Mouse (Mus musculus) CH12.LX (cell line): ENCODE results near the gene 1700088E04Rik. TPM values are rescaled to one million over a fixed set of nuclear protein-coding genes. Genes with fewer than 3 reads are reported as not detected.

Source experiments
- DNase-seq: peaks from one replicate; pipeline ENCODE4 v3.0.0-alpha.2; 2013; ENCODE audit errors: extremely low read depth
- H3K27ac ChIP-seq: 2 replicates; pipeline ENCODE4 v1.5.1; 2012; ENCODE audit warnings: low read depth, mild to moderate bottlenecking, control low read depth, moderate library complexity; ENCODE audit not compliant: insufficient read depth
- H3K27me3 ChIP-seq: replicated peaks from 2 replicates; pipeline ENCODE3; 2012; ENCODE audit warnings: inconsistent platforms
- H3K36me3 ChIP-seq, 2 experiments: replicated peaks in 1 of 2; 2 replicates each; pipeline versions ENCODE3 to v1.6.1; 2012; ENCODE audit warnings: inconsistent platforms in 1 of 2, low read length in 1 of 2, mild to moderate bottlenecking in 1 of 2, mixed read lengths in 1 of 2, moderate library complexity in 1 of 2; ENCODE audit not compliant: control insufficient read depth in 1 of 2, insufficient read depth in 1 of 2
- H3K4me1 ChIP-seq, 2 experiments: 2 replicates each; pipeline ENCODE4 v1.6.1; 2012; ENCODE audit warnings: inconsistent platforms in 1 of 2, moderate library complexity in 1 of 2; ENCODE audit not compliant: insufficient read depth in 2 of 2, control insufficient read depth in 1 of 2
- H3K4me2 ChIP-seq: 2 replicates; pipeline ENCODE4 v1.6.1; 2012; ENCODE audit warnings: low read depth, mild to moderate bottlenecking, control low read depth; ENCODE audit not compliant: poor library complexity, insufficient read depth, severe bottlenecking
- H3K4me3 ChIP-seq, 3 experiments: fragments of 150-350 bp in 1 of 3; sonication (generic) in 1 of 3; replicated peaks in 1 of 3; 2 replicates each; pipeline versions ENCODE3 to v1.5.1; 2011 to 2012; ENCODE audit warnings: low read depth in 2 of 3, low read length in 2 of 3, mild to moderate bottlenecking in 2 of 3, moderate library complexity in 2 of 3, control low read depth in 1 of 3, improper control_type of control experiment in 1 of 3, inconsistent platforms in 1 of 3, mixed read lengths in 1 of 3; ENCODE audit not compliant: poor library complexity in 1 of 3
- H3K79me2 ChIP-seq: replicated peaks from 2 replicates; pipeline ENCODE4 v1.6.1; 2012; ENCODE audit warnings: mild to moderate bottlenecking, moderate library complexity; ENCODE audit not compliant: control insufficient read depth, poor library complexity, insufficient read depth, severe bottlenecking; ENCODE audit errors: extremely low read depth
- H3K9ac ChIP-seq: 2 replicates; pipeline ENCODE4 v1.6.1; 2012; ENCODE audit warnings: low read depth, mild to moderate bottlenecking, control low read depth, moderate library complexity; ENCODE audit not compliant: insufficient read depth
- H3K9me3 ChIP-seq: replicated peaks from 2 replicates; pipeline ENCODE3; 2012; ENCODE audit warnings: low read length, inconsistent platforms, mixed read lengths
- BHLHE40 ChIP-seq: IDR thresholded peaks from 2 replicates; pipeline ENCODE4 v1.6.1; 2011; ENCODE audit warnings: mild to moderate bottlenecking, low read depth, low read length, improper control_type of control experiment
- CHD1 ChIP-seq: IDR thresholded peaks from 2 replicates; pipeline ENCODE4 v1.6.1; 2012; ENCODE audit warnings: low read depth, low read length, improper control_type of control experiment, inconsistent platforms
- CHD2 ChIP-seq: IDR thresholded peaks from 2 replicates; pipeline ENCODE4 v1.6.1; 2011; ENCODE audit warnings: low read length, improper control_type of control experiment
- CTCF ChIP-seq, 2 experiments: IDR thresholded peaks in 1 of 2; conservative IDR thresholded peaks in 1 of 2; 2 replicates each; pipeline ENCODE4 v1.5.1; 2011 to 2012; ENCODE audit warnings: low read depth in 2 of 2, low read length in 2 of 2, improper control_type of control experiment in 1 of 2, inconsistent platforms in 1 of 2, mild to moderate bottlenecking in 1 of 2, moderate library complexity in 1 of 2
- E2F4 ChIP-seq: IDR thresholded peaks from 2 replicates; pipeline ENCODE4 v1.6.1; 2011; ENCODE audit warnings: low read depth, low read length, improper control_type of control experiment; ENCODE audit not compliant: insufficient replicate concordance
- ELF1 ChIP-seq: IDR thresholded peaks from 2 replicates; pipeline ENCODE4 v1.6.1; 2014; ENCODE audit warnings: low read depth, mild to moderate bottlenecking, inconsistent platforms, low read length, improper control_type of control experiment
- EP300 ChIP-seq: IDR thresholded peaks from 2 replicates; pipeline ENCODE4 v1.6.1; 2011; ENCODE audit warnings: low read length, improper control_type of control experiment
- ETS1 ChIP-seq: conservative IDR thresholded peaks from 2 replicates; pipeline ENCODE4 v1.6.1; 2012; ENCODE audit warnings: low read depth, mild to moderate bottlenecking, inconsistent platforms, low read length, improper control_type of control experiment, moderate library complexity
- GABPA ChIP-seq: IDR thresholded peaks from 2 replicates; pipeline ENCODE4 v1.6.1; 2012; ENCODE audit warnings: low read depth, low read length, improper control_type of control experiment, inconsistent platforms; ENCODE audit not compliant: insufficient replicate concordance
- HCFC1 ChIP-seq: IDR thresholded peaks from 2 replicates; pipeline ENCODE4 v1.6.1; 2012; ENCODE audit warnings: low read depth, mild to moderate bottlenecking, inconsistent platforms, low read length, improper control_type of control experiment
- IRF4 ChIP-seq: IDR thresholded peaks from 2 replicates; pipeline ENCODE4 v1.6.1; 2014; ENCODE audit warnings: low read depth, mild to moderate bottlenecking, inconsistent platforms, low read length, improper control_type of control experiment
- JUN ChIP-seq: IDR thresholded peaks from 2 replicates; pipeline ENCODE4 v1.6.1; 2011; ENCODE audit warnings: low read depth, mild to moderate bottlenecking, low read length, improper control_type of control experiment, moderate library complexity; ENCODE audit not compliant: insufficient read depth
- JUND ChIP-seq: conservative IDR thresholded peaks from 2 replicates; pipeline ENCODE4 v1.6.1; 2011; ENCODE audit warnings: low read depth, low read length, improper control_type of control experiment
- KAT2A ChIP-seq: IDR thresholded peaks from 2 replicates; pipeline ENCODE4 v1.6.1; 2012; ENCODE audit warnings: low read length, improper control_type of control experiment, inconsistent platforms; ENCODE audit not compliant: insufficient replicate concordance
- MAFK ChIP-seq: IDR thresholded peaks from 2 replicates; pipeline ENCODE4 v1.6.1; 2011; ENCODE audit warnings: low read length, improper control_type of control experiment; ENCODE audit not compliant: insufficient replicate concordance
- MAX ChIP-seq: IDR thresholded peaks from 2 replicates; pipeline ENCODE4 v1.6.1; 2011; ENCODE audit warnings: low read length, improper control_type of control experiment
- MAZ ChIP-seq: IDR thresholded peaks from 2 replicates; pipeline ENCODE4 v1.6.1; 2012; ENCODE audit warnings: low read depth, mild to moderate bottlenecking, inconsistent platforms, low read length, improper control_type of control experiment, moderate library complexity
- MEF2A ChIP-seq: IDR thresholded peaks from 2 replicates; pipeline ENCODE4 v1.6.1; 2014; ENCODE audit warnings: low read depth, mild to moderate bottlenecking, inconsistent platforms, low read length, improper control_type of control experiment, borderline replicate concordance
- MXI1 ChIP-seq: IDR thresholded peaks from 2 replicates; pipeline ENCODE4 v1.6.1; 2011; ENCODE audit warnings: mild to moderate bottlenecking, low read depth, low read length, improper control_type of control experiment
- MYC ChIP-seq: IDR thresholded peaks from 2 replicates; pipeline ENCODE4 v1.6.1; 2011; ENCODE audit warnings: low read depth, mild to moderate bottlenecking, improper control_type of control experiment, low read length
- NELFE ChIP-seq: IDR thresholded peaks from 2 replicates; pipeline ENCODE4 v1.6.1; 2011; ENCODE audit warnings: low read depth, low read length, improper control_type of control experiment
- NRF1 ChIP-seq: IDR thresholded peaks from 2 replicates; pipeline ENCODE4 v1.6.1; 2014; ENCODE audit warnings: low read depth, mild to moderate bottlenecking, inconsistent platforms, low read length, improper control_type of control experiment, moderate library complexity
- PAX5 ChIP-seq: IDR thresholded peaks from 2 replicates; pipeline ENCODE4 v1.6.1; 2012; ENCODE audit warnings: low read length, inconsistent platforms, mixed read lengths
- POLR2A ChIP-seq: IDR thresholded peaks from 2 replicates; pipeline ENCODE4 v1.6.1; 2011; ENCODE audit warnings: low read depth, mild to moderate bottlenecking, improper control_type of control experiment, low read length
- POLR2AphosphoS2 ChIP-seq: IDR thresholded peaks from 2 replicates; pipeline ENCODE4 v1.6.1; 2011; ENCODE audit warnings: low read depth, low read length, improper control_type of control experiment
- RAD21 ChIP-seq: IDR thresholded peaks from 2 replicates; pipeline ENCODE4 v1.6.1; 2011; ENCODE audit warnings: low read depth, mild to moderate bottlenecking, low read length, improper control_type of control experiment, moderate library complexity
- RCOR1 ChIP-seq: conservative IDR thresholded peaks from 2 replicates; pipeline ENCODE4 v1.6.1; 2012; ENCODE audit warnings: low read depth, mild to moderate bottlenecking, inconsistent platforms, low read length, improper control_type of control experiment
- SIN3A ChIP-seq: IDR thresholded peaks from 2 replicates; pipeline ENCODE4 v1.6.1; 2012; ENCODE audit warnings: low read length, improper control_type of control experiment, inconsistent platforms
- SMC3 ChIP-seq: IDR thresholded peaks from 2 replicates; pipeline ENCODE4 v1.6.1; 2011; ENCODE audit warnings: low read depth, low read length, improper control_type of control experiment
- TBP ChIP-seq: conservative IDR thresholded peaks from 2 replicates; pipeline ENCODE4 v1.6.1; 2011; ENCODE audit warnings: low read depth, low read length, improper control_type of control experiment
- TCF12 ChIP-seq: IDR thresholded peaks from 2 replicates; pipeline ENCODE4 v1.6.1; 2014; ENCODE audit warnings: low read depth, mild to moderate bottlenecking, inconsistent platforms, low read length, improper control_type of control experiment
- UBTF ChIP-seq: IDR thresholded peaks from 2 replicates; pipeline ENCODE4 v1.6.1; 2012; ENCODE audit warnings: low read depth, mild to moderate bottlenecking, inconsistent platforms, low read length, improper control_type of control experiment, moderate library complexity
- USF1 ChIP-seq: IDR thresholded peaks from 2 replicates; pipeline ENCODE4 v1.6.1; 2014; ENCODE audit warnings: low read depth, mild to moderate bottlenecking, inconsistent platforms, low read length, improper control_type of control experiment
- USF2 ChIP-seq: conservative IDR thresholded peaks from 2 replicates; pipeline ENCODE4 v1.6.1; 2011; ENCODE audit warnings: low read depth, low read length, improper control_type of control experiment
- ZC3H11A ChIP-seq: IDR thresholded peaks from 2 replicates; pipeline ENCODE4 v1.6.1; 2012; ENCODE audit warnings: low read depth, mild to moderate bottlenecking, inconsistent platforms, low read length, improper control_type of control experiment
- ZKSCAN1 ChIP-seq: IDR thresholded peaks from 2 replicates; pipeline ENCODE4 v1.6.1; 2012; ENCODE audit warnings: low read depth, inconsistent platforms, low read length, improper control_type of control experiment, borderline replicate concordance
- ZMIZ1 ChIP-seq: IDR thresholded peaks from 2 replicates; pipeline ENCODE4 v1.6.1; 2012; ENCODE audit warnings: low read depth, mild to moderate bottlenecking, inconsistent platforms, low read length, improper control_type of control experiment
- ZNF384 ChIP-seq: IDR thresholded peaks from 2 replicates; pipeline ENCODE4 v1.6.1; 2012; ENCODE audit warnings: low read depth, low read length, improper control_type of control experiment, inconsistent platforms
- dilution Hi-C: fragments of 300-500 bp; cut with MboI; formaldehyde crosslinking; loops from 2 replicates; pipeline ENCODE4 v1.14.3; 2020; ENCODE audit warnings: low sequenced_read_pairs; ENCODE audit not compliant: extremely low pct_unique_long_range_greater_than_20kb, extremely low pct_ligation_motif_present
- in situ Hi-C: fragments of 300-500 bp; cut with MboI; formaldehyde crosslinking; loops from 3 replicates; pipeline ENCODE4 v1.14.3; 2019; ENCODE audit warnings: low sequenced_read_pairs, low pct_ligation_motif_present, low pct_unique_long_range_greater_than_20kb, mixed read lengths
- polyA plus RNA-seq: library from polyadenylated mRNA; unstranded; fragments of >175 nt; gene quantifications from 2 replicates; pipeline ENCODE4 v1.2.1, GENCODE M21; 2012; ENCODE audit warnings: low read depth; ENCODE audit not compliant: insufficient read length
- total RNA-seq, 2 experiments: library from RNA; depleted of rRNA; stranded (reverse); fragments of 300-350 nt in 1 of 2; fragments of >200 nt in 1 of 2; gene quantifications; 2 replicates each; pipeline ENCODE4 v1.2.3; 2012 to 2014

The 1700088E04Rik gene
- total RNA-seq (2012; rRNA removed) (1.2 and 2.1 TPM in 2 replicates), total RNA-seq (2014; rRNA removed) (0.68 and 1.0 TPM in 2 replicates), polyA plus RNA-seq (3.8 and 4.2 TPM in 2 replicates)

- DNase-seq = peak; percentile 95
- H3K79me2 ChIP-seq = peaks cover 27% of the 10 kb centered on the region
- in situ Hi-C loops = no loop called here
- TF ChIP-seq MYC (peak; percentile 84), POLR2A (peak; percentile 96), ELF1 (peak; percentile 98), SMC3 (no peak), IRF4 (no peak), ZNF384 (no peak), BHLHE40 (no peak), MAZ (no peak), RCOR1 (no peak), RAD21 (no peak), NELFE (peak; percentile 97), ETS1 (no peak), MAX (peak; percentile 83), PAX5 (no peak), MXI1 (peak; percentile 98), JUN (no peak), UBTF (0 out of 2 replicates have a peak, but pooled peaks have one; percentile 11), SIN3A (peak; percentile 92; the same call in 1 of the 2 replicates), USF1 (no peak), JUND (no peak), ZKSCAN1 (no peak), MAFK (no peak), CTCF (conservative IDR thresholded peaks at IDR 0.05 in 1 of 2, IDR thresholded peaks at IDR 0.05 in 1 of 2; ENCODE audit: low read depth in 2 of 2, low read length in 2 of 2) (peak in 1 of 2 experiments; percentile 5; a peak in 1 of 4 replicates), ZMIZ1 (peak; percentile 82), MEF2A (no peak), POLR2AphosphoS2 (peak; percentile 90), TBP (no peak), EP300 (no peak), CHD2 (no peak; the same call in 1 of the 2 replicates), ZC3H11A (no peak), TCF12 (peak; percentile 52; the same call in 1 of the 2 replicates), GABPA (no peak), CHD1 (no peak), NRF1 (peak; percentile 95), USF2 (no peak), HCFC1 (peak; percentile 75), E2F4 (no peak), KAT2A (peak; percentile 50; the same call in 1 of the 2 replicates)
- H3K27me3 ChIP-seq = peaks cover 5% of the 10 kb centered on the region
- dilution Hi-C loops = no loop called here
- H3K9ac ChIP-seq = peak within 1 kb of the TSS; percentile 47
- H3K4me2 ChIP-seq = peak within 1 kb of the TSS; percentile 94
- H3K27ac ChIP-seq = 0 out of 2 replicates have a peak within 1 kb of the TSS, but pooled peaks have one; percentile 1
- peaks cover 19 to 29% of the 10 kb centered on the region in 2 experiments for H3K36me3 ChIP-seq
- H3K4me3 ChIP-seq = peak within 1 kb of the TSS; percentile 77 to 93 (median 92)
- H3K9me3 ChIP-seq = no peaks in the 10 kb centered on the region
- peaks cover 4 to 31% of the 10 kb centered on the region in 2 experiments; a peak in 3 of 4 replicates for H3K4me1 ChIP-seq
These were observed at the start of gene 1700088E04Rik, which contains the start of gene Polr2f for GRCm38 (mm10) chr15:79140866-79141565. 1700088E04Rik (minus strand) TSS chr15:79141253. Polr2f (plus strand) TSS chr15:79141009.
